Mouse (Mus musculus) liver, adult 2 months (tissue): ENCODE measurements around the gene Fis1.

Experiments
- CTCF ChIP-seq: fragments of 200-500 bp; IDR thresholded peaks from 2 replicates; pipeline ENCODE4 v1.5.1; 2011; ENCODE audit warnings: low read depth, low read length, control low read depth
- POLR2A ChIP-seq: fragments of 200-500 bp; IDR thresholded peaks from 2 replicates; pipeline ENCODE4 v1.6.1; 2011; ENCODE audit warnings: low read length, control low read depth; ENCODE audit not compliant: insufficient read depth; ENCODE audit errors: extremely low read depth

- TF ChIP-seq CTCF: no peak
- no peak for TF ChIP-seq POLR2A
Measured at GRCm38 (mm10) chr5:136945084-136945483, 8.0 kb upstream of the Fis1 start.
